Mouse (Mus musculus) heart, embryonic 15.5 days (tissue): ENCODE measurements around the gene Gimap8. TPM values are rescaled to one million over a fixed set of nuclear protein-coding genes. Genes with fewer than 3 reads are reported as not detected.

Source experiments
- ATAC-seq: fragments of 200-750 bp; cut with Nextera tagmentation; replicated peaks from 2 replicates; pipeline ENCODE4 v1.8.0; 2017; ENCODE audit warnings: low read depth, moderate TSS enrichment; ENCODE audit not compliant: insufficient number of reproducible peaks, insufficient read depth, low FRiP score
- H3K27ac ChIP-seq: fragments of 300-500 bp; sonication (generic); 2 replicates; pipeline ENCODE4 v1.5.1; 2015; ENCODE audit warnings: mild to moderate bottlenecking, inconsistent platforms
- H3K27me3 ChIP-seq: fragments of 300-500 bp; sonication (generic); 2 replicates; pipeline ENCODE4 v1.6.1; 2015; ENCODE audit warnings: inconsistent platforms
- H3K36me3 ChIP-seq: fragments of 300-500 bp; sonication (generic); 2 replicates; pipeline ENCODE4 v1.6.1; 2015; ENCODE audit warnings: mild to moderate bottlenecking, inconsistent platforms
- H3K4me1 ChIP-seq: fragments of 300-500 bp; sonication (generic); replicated peaks from 2 replicates; pipeline ENCODE4 v1.6.1; 2015; ENCODE audit warnings: inconsistent platforms
- H3K4me2 ChIP-seq: fragments of 300-500 bp; sonication (generic); 2 replicates; pipeline ENCODE4 v1.6.1; 2015; ENCODE audit warnings: inconsistent platforms, mild to moderate bottlenecking, moderate library complexity
- H3K4me3 ChIP-seq: fragments of 300-500 bp; sonication (generic); 2 replicates; pipeline ENCODE4 v1.5.1; 2015; ENCODE audit warnings: mild to moderate bottlenecking, inconsistent platforms
- H3K9ac ChIP-seq: fragments of 300-500 bp; sonication (generic); 2 replicates; pipeline ENCODE4 v1.6.1; 2015; ENCODE audit warnings: mild to moderate bottlenecking, inconsistent platforms
- H3K9me3 ChIP-seq: fragments of 300-500 bp; sonication (generic); replicated peaks from 2 replicates; pipeline ENCODE4 v1.6.1; 2016; ENCODE audit warnings: inconsistent platforms
- whole genome bisulfite sequencing: fragments of 180-500 bp; shearing (Covaris S2); methylation state at CpG from one replicate; pipeline ENCODE4 v1.1.7; 2015; ENCODE audit warnings: mixed read lengths; 5-methylcytosine and 5-hydroxymethylcytosine counted together
- polyA plus RNA-seq: library from polyadenylated mRNA; unstranded; fragments of >200 nt; fragmentation: Nextera tagmentation; extraction: Ambion mirVana; gene quantifications from 2 replicates; pipeline ENCODE4 v1.2.1, GENCODE M21; 2015

The Gimap8 gene
- polyA plus RNA-seq, 1 experiment from 2014 or later: 1.6 TPM

DNA sequence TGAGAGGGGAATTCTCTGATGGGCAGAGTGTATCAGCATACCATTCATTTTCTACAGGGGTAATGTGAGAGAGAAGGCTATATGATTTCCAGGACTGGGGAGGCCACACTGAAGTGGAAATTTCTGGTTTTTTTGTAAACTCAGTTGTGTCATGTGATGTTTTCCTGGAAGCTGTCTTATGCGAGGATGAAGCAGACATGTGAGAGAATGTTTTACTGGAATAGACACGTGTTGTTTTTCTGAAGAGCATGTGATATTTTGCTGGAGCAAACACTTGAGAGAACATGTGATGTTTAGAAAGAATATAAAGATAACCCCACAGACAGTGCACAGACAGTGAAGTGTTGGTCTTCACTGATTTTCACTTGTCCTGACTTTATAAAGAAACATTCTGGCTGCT is 8.5 kb upstream of the Gimap8 start:
- no peak overlapping the region for H3K4me2 ChIP-seq
- no peaks in the 10 kb centered on the region for H3K27me3 ChIP-seq
- H3K36me3 ChIP-seq: no peaks in the 10 kb centered on the region
- H3K4me3 ChIP-seq: no peak overlapping the region
- no peak overlapping the region for H3K27ac ChIP-seq
- H3K9me3 ChIP-seq: no peaks in the 10 kb centered on the region
- WGBS: 59% methylated on average over 2 of the region's 2 CpGs
- H3K4me1 ChIP-seq: peaks cover 10% of the 10 kb centered on the region
- H3K9ac ChIP-seq: no peak overlapping the region
- ATAC-seq: no peak

DNA sequence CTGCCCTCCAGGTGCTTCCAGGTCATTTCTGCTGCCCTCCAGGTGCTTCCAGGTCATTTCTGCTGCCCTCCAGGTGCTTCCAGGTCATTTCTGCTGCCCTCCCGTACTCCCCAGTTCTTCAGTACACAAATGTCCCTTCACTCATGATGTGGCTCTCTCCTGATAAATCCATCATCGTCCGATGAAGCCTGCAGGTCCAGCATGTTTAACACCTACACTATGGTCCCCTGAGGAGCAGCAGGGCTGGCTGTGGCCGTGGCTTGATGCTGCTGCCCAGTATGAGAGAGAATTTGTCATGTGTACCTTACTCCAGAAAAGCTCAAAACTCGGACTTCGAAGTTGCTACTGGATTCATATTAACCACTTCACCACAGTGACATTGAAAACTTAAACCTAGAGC is 5.6 kb upstream of the Gimap8 start:
- WGBS: 64% methylated on average over 6 of the region's 6 CpGs
- no peak overlapping the region for H3K9ac ChIP-seq
- H3K27ac ChIP-seq: no peak overlapping the region
- H3K27me3 ChIP-seq: no peaks in the 10 kb centered on the region
- no peaks in the 10 kb centered on the region for H3K9me3 ChIP-seq
- peaks cover 12% of the 10 kb centered on the region for H3K4me1 ChIP-seq
- no peak for ATAC-seq
- H3K4me3 ChIP-seq: no peak overlapping the region
- H3K36me3 ChIP-seq: no peaks in the 10 kb centered on the region
- no peak overlapping the region for H3K4me2 ChIP-seq

DNA sequence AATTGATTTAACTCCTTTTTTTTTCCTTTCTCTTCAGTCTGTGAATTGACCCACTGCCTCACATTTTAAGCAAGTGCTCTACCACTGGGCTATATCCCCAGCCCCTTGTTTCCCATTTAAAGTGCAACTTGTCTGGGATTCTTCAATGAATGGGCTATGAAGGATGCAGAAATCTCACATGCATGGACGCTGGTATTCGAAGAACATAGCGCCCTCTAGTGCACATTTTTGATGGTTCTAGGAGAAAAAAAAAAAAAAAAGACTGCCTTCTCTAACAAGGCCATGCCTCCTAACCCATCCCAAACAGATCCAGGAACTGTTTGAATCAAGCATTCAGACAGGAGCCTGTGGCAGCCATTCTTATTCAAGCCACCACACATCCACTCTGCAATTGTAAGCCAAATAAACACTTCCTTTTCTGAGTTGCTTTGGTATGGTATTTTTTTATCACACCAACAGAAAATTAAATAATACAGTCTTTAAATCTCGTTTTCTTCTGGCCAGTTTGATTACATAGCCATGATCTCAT is 4.2 kb upstream of the Gimap8 start:
- Histone ChIP-seq H3K9ac (no peak overlapping the region), H3K4me3 (no peak overlapping the region), H3K27me3 (no peaks in the 10 kb centered on the region), H3K9me3 (no peaks in the 10 kb centered on the region), H3K36me3 (no peaks in the 10 kb centered on the region), H3K27ac (no peak overlapping the region), H3K4me2 (no peak overlapping the region), H3K4me1 (peaks cover 3% of the 10 kb centered on the region; the same call in 1 of the 2 replicates)
- ATAC-seq: no peak
- WGBS: 18% methylated on average over 4 of the region's 4 CpGs

DNA sequence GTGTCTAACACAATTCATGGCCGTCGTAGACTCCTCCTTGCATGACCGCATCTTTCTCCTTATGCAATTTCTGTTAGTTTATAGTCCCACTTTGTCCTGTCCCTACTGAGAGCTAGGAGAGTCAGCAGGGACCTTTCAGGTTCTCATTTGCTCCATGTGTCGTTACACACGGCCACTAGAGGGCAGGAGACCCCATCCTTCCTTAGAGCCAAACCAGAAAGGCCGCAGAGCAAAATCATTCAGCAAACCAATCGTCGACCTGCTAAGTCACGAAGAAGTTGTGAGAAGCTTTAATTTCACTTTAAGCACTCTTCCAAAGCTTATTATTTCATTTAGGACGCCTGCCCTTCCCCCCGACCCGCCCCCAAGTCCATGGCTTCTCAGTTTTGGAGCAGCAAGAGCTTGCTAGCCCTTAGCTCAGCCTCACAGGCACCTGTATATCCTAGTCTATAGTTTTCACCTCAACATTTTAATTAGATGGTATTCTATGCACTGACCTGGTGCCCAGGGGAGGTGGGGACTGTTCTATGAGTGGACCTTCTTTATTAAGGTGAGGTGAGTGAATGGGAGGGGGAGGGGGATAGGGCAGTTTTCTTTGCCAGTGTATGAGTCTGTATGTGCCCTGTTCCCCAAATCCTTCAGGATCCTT is 1.2 kb upstream of the Gimap8 start:
- 7% methylated on average over 12 of the region's 12 CpGs for WGBS
- Histone ChIP-seq H3K27ac (no peak overlapping the region), H3K4me3 (no peak overlapping the region), H3K9ac (no peak overlapping the region), H3K4me1 (peaks cover 3% of the 10 kb centered on the region; the same call in 1 of the 2 replicates), H3K9me3 (no peaks in the 10 kb centered on the region), H3K27me3 (no peaks in the 10 kb centered on the region), H3K4me2 (0 out of 2 replicates have a peak overlapping the region, but pooled peaks have one; percentile 10), H3K36me3 (no peaks in the 10 kb centered on the region)
- ATAC-seq: no peak

DNA sequence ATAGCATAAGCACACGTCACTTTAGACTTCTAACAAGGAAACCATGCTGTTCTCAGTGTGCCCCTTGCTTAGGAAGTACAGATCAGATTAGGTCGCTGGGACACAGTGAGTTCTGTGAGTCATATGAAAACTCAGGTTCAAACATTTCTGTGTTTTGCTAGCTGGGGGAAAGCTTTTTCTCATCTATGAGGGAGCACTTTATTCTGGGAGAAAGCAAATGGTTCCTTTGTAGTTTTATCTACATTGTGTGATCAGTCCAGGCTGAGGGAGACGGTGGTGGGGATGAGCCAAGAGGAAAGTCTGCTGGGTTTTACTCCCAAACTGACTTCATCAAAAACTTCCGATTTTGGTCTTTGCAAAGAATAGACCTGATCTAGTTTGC is 734 bp upstream of the Gimap8 start:
- Histone ChIP-seq H3K36me3 (no peaks in the 10 kb centered on the region), H3K27me3 (no peaks in the 10 kb centered on the region), H3K4me3 (no peak overlapping the region), H3K4me1 (peaks cover 3% of the 10 kb centered on the region; the same call in 1 of the 2 replicates), H3K9ac (no peak overlapping the region), H3K9me3 (no peaks in the 10 kb centered on the region), H3K27ac (no peak overlapping the region), H3K4me2 (no peak overlapping the region)
- 60% methylated on average over 4 of the region's 4 CpGs for WGBS
- no peak for ATAC-seq

DNA sequence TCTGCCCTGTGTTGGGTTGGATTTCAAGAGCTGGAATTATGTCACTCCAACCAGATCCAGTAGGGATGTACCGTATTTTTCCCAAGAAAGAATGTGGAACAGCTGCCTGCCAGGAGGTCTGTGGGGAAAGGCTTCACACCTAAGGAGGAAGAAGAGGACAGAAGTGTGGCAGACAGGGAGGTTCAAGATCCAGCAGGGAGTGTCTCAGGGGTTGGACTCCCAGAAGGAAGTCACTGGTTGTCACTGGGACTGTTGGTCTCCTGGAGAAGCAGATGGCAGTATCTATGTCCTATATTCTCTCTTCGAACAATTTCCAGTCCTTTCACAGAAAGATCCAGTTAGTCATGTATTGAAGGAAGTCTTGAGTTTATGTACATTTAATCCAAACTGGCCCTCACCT is 577 bp downstream of the Gimap8 start:
- H3K27me3 ChIP-seq: no peaks in the 10 kb centered on the region
- H3K9ac ChIP-seq: no peak overlapping the region
- H3K9me3 ChIP-seq: no peaks in the 10 kb centered on the region
- no peak overlapping the region for H3K27ac ChIP-seq
- 82% methylated on average over 2 of the region's 2 CpGs for WGBS
- no peaks in the 10 kb centered on the region for H3K36me3 ChIP-seq
- ATAC-seq: no peak
- H3K4me2 ChIP-seq: peak overlapping the region; percentile 43
- H3K4me3 ChIP-seq: peak overlapping the region; percentile 25; the same call in 1 of the 2 replicates
- H3K4me1 ChIP-seq: peaks cover 3% of the 10 kb centered on the region; the same call in 1 of the 2 replicates

DNA sequence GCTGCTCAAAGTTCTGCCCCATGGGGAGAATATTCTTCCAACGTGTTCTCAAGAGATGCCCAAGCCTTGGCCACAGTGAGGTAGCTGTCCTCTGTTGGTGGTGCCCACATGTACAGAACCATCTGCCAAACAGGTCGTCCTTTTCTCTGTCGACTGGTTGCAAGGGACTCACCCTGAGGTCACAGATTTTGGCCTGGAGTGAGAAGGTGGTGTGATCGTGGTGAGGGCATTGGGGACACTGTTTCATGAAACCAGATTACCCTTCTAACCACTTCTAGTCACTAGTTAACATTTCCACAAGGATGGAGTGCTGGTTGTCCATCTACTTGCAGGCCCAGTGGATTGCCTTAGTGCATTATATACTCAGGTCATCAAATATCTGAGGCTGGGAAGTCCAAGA is 1.7 kb downstream of the Gimap8 start:
- Histone ChIP-seq H3K27me3 (no peaks in the 10 kb centered on the region), H3K4me2 (no peak overlapping the region), H3K9me3 (no peaks in the 10 kb centered on the region), H3K4me3 (no peak overlapping the region), H3K36me3 (no peaks in the 10 kb centered on the region), H3K9ac (no peak overlapping the region), H3K27ac (no peak overlapping the region), H3K4me1 (peaks cover 3% of the 10 kb centered on the region; the same call in 1 of the 2 replicates)
- 85% methylated on average over 4 of the region's 4 CpGs for WGBS
- no peak for ATAC-seq

DNA sequence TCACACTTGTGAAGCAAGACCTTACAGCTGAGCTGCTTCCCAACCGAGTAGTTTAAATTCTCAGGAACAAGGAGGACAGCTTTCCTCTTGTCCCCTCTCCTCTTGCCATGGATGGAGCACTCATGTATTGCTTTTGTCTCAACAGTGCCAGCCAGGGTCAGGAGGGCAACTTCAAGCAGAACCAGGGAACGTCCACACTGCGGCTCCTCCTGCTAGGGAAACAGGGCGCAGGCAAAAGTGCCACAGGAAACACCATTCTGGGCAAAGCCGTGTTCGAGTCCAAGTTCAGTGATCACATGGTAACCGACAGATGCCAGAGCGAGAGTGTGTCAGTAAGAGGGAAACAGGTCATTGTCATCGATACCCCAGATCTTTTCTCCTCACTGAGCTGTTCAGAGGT is 3.0 kb downstream of the Gimap8 start:
- Histone ChIP-seq H3K27me3 (no peaks in the 10 kb centered on the region), H3K4me3 (no peak overlapping the region), H3K9me3 (no peaks in the 10 kb centered on the region), H3K27ac (no peak overlapping the region), H3K4me2 (no peak overlapping the region), H3K36me3 (no peaks in the 10 kb centered on the region), H3K4me1 (peaks cover 3% of the 10 kb centered on the region; the same call in 1 of the 2 replicates), H3K9ac (no peak overlapping the region)
- 86% methylated on average over 9 of the region's 9 CpGs for WGBS
- ATAC-seq: no peak

DNA sequence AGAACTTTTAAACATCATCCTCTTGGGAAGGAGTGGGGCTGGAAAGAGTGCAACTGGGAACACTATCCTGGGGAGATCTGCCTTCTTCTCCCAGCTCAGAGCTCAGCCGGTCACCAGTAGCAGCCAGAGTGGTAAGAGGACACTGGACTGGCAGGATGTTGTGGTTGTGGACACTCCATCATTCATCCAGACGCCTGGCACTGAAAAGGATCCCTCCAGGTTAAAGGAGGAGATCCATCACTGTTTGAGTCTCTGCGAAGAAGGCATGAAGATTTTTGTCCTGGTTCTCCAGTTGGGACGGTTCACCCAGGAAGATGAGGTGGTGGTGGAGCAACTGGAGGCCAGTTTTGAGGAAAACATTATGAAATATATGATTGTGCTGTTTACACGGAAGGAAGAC is 11.7 kb downstream of the Gimap8 start:
- Histone ChIP-seq H3K27ac (no peak overlapping the region), H3K4me2 (no peak overlapping the region), H3K27me3 (no peaks in the 10 kb centered on the region), H3K36me3 (no peaks in the 10 kb centered on the region), H3K4me3 (no peak overlapping the region), H3K4me1 (no peaks in the 10 kb centered on the region), H3K9ac (no peak overlapping the region), H3K9me3 (no peaks in the 10 kb centered on the region)
- WGBS: 71% methylated on average over 5 of the region's 5 CpGs
- no peak for ATAC-seq

DNA sequence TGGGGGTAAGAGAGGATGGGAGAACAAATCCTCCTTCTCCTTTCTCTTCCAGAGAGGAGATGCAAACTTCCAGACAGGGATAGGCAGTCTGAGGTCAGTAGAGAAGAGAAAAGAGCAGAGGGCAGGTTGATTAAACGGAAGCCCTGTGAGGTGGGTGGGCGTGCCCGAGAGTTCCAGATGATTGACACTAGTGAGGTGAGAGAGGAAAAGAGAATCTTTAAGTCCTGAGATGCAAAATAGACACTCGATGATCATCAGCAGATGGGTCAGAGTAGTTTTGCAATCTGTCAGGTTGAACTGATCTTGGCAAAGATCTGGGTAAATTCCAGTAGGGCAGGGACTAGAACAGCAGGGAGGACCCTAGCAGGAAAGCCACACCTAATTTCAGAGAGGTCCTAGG is 17.7 kb downstream of the Gimap8 start:
- Histone ChIP-seq H3K9me3 (no peaks in the 10 kb centered on the region), H3K4me1 (no peaks in the 10 kb centered on the region), H3K4me2 (no peak overlapping the region), H3K4me3 (no peak overlapping the region), H3K9ac (no peak overlapping the region), H3K36me3 (no peaks in the 10 kb centered on the region), H3K27ac (no peak overlapping the region), H3K27me3 (no peaks in the 10 kb centered on the region)
- 80% methylated on average over 4 of the region's 4 CpGs for WGBS
- no peak for ATAC-seq

DNA sequence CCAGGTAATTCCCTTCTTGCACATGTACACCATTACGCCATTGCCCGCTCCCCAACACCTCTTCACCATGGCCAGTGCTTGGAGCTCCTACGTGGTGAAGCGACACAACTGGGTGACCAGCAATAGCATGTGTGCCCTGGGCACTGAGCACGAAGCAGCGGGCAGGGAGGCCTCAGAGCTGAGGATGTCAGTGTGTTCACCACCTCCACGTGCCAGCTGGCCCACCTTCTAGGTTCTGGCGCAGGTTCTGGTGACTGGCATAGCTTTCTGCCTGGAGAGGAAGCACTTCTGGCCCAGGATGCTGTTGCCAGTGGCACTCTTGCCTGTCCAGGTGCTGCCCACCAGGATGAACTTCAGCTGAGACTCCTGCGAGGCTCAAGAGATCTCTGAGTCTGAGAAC is 18.4 kb downstream of the Gimap8 start:
- H3K4me3 ChIP-seq: no peak overlapping the region
- no peaks in the 10 kb centered on the region for H3K4me1 ChIP-seq
- no peak overlapping the region for H3K27ac ChIP-seq
- ATAC-seq: no peak
- no peak overlapping the region for H3K4me2 ChIP-seq
- H3K36me3 ChIP-seq: no peaks in the 10 kb centered on the region
- H3K9ac ChIP-seq: no peak overlapping the region
- no peaks in the 10 kb centered on the region for H3K9me3 ChIP-seq
- 90% methylated on average over 9 of the region's 9 CpGs for WGBS
- H3K27me3 ChIP-seq: no peaks in the 10 kb centered on the region

DNA sequence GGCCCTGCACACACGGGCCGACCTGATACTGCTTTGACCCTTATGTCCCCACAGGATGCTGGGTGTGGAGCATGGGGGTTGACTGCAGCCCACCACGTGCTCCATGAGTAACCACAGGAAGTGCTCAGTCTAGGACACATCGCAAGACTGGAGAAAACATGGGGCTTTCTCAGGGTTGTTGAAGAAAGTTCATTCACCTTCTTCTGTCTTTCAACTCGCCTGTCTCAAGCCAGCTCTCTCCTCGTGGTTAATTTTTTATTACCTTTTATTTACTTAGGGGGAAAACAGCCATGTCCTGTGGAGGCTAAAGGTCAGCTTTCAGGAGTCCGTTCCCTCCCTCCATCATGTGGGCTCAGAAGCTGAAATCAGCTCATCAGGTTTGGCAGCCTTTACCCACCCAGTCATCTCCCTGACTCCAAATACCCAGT is 19.1 kb downstream of the Gimap8 start:
- H3K36me3 ChIP-seq: no peaks in the 10 kb centered on the region
- no peak overlapping the region for H3K9ac ChIP-seq
- H3K4me3 ChIP-seq: no peak overlapping the region
- 51% methylated on average over 7 of the region's 7 CpGs for WGBS
- no peaks in the 10 kb centered on the region for H3K9me3 ChIP-seq
- no peak overlapping the region for H3K27ac ChIP-seq
- H3K27me3 ChIP-seq: no peaks in the 10 kb centered on the region
- H3K4me1 ChIP-seq: no peaks in the 10 kb centered on the region
- ATAC-seq: no peak
- H3K4me2 ChIP-seq: no peak overlapping the region
